Mouse (Mus musculus): ENCODE results near the gene Sec61a1.

DNA sequence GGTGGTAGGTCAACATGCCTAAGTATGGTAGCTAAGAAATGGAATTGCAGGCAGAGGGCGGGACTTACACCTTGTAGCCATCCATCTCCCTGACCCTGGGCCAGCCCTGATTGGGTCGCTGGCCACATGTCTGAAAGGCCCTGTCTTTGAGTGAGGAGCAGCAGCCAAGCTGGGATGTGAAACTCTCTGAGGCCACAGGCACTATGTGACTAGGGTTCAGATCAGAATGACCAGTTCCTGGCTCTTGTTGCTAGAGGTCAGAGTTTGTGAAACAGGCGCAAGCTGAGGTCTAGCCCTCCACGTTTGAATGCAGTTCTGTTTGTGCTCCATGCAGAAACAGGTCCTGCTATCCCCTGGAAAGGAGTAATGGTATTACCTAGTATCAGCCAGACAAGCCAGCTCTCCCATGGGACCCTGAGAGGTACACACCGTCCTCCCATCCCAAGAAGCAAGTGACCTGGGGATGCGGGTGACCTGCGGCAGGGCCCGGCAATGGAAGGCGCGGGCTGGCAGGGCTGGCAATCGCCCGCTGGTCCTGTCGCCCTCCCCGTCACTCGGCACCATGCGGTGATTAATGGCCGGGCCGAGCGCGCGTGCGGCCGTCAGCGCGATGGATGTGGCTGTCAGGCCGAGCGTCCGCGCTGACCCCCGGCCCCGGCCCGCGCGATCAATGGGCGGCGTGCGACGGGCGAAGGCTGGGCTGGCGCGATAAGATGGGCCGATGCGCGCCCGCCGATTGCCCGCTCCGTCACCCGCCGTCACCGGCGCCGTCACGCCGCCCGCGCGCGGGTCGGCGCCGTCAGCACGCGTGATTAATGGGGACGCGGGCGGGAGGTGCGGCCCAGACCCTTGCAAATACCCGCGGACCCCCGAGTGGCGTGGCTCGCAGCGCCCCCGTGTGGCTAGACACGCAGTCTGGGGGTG lies 19.0 kb downstream of the Sec61a1 start:
- TF ChIP-seq POLR2A (IDR thresholded peaks at IDR 0.05; ENCODE audit: borderline replicate concordance, low read depth, low read length) (no peak), CTCF (IDR thresholded peaks at IDR 0.05; ENCODE audit: low read depth, low read length) (peak; percentile 70)
